Mouse (Mus musculus) heart, adult 2 months (tissue): Measurements from ENCODE around the gene Gja4.

Experiments used
- CTCF ChIP-seq: fragments of 200-600 bp; IDR thresholded peaks from 2 replicates; pipeline ENCODE4 v1.8.1; 2022; ENCODE audit warnings: antibody characterized with exemption, mild to moderate bottlenecking, moderate library complexity
- EP300 ChIP-seq: fragments of 200-500 bp; IDR thresholded peaks from 2 replicates; pipeline ENCODE4 v1.6.1; 2011; ENCODE audit warnings: low read depth, low read length, control low read depth; ENCODE audit not compliant: insufficient read depth
- POLR2A ChIP-seq: fragments of 200-500 bp; IDR thresholded peaks from 2 replicates; pipeline ENCODE4 v1.6.1; 2011; ENCODE audit warnings: mild to moderate bottlenecking, low read depth, low read length, control low read depth; ENCODE audit not compliant: insufficient read depth

- peak; percentile 68 for TF ChIP-seq CTCF
- TF ChIP-seq POLR2A = no peak
- no peak for TF ChIP-seq EP300
These were observed 3.3 kb upstream of the Gja4 start for GRCm38 (mm10) chr4:127317143-127317542.
